Mouse (Mus musculus): ENCODE results near the gene Gm49325. TPM values are rescaled to one million over a fixed set of nuclear protein-coding genes. Genes with fewer than 3 reads are reported as not detected.

The Gm49325 gene
- total and polyA plus RNA-seq, 3 experiments, result not detected

DNA sequence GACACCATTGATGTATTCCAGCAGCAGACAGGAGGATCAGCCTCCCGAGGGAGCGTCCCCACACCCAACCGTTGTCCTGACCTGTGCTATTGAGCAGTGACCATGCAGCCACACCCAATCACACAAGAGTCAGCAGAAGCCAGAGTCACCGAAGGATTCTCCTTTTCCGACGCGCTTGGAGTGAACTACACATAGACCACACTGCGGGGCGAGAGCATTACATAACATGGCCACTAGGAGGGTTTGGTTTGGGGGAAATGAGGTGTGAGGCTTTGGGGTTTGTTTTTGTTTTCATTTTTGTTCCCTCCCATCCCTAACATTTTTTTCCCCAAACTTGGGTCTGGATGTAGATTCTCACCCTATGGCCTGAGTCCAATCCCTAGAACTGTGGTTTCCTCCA is 10.2 kb downstream of the Gm49325 start:
- no peak overlapping the region for H3K4me3 ChIP-seq (ENCODE audit: low read depth, low read length)
- DNase-seq (ENCODE audit: low spot score) (no peak), ATAC-seq (ENCODE audit: extremely low read depth, insufficient number of reproducible peaks, low FRiP score, poor library complexity, severe bottlenecking) (no peak)
- H3K36me3 ChIP-seq (replicated peaks), result peaks cover 91% of the 10 kb centered on the region
- no peaks in the 10 kb centered on the region for H3K27me3 ChIP-seq (ENCODE audit: insufficient read depth, low read length)
- H3K4me1 ChIP-seq (ENCODE audit: insufficient read depth, low read depth, low read length), result peaks cover 8% of the 10 kb centered on the region
- TF ChIP-seq GATA2 (IDR thresholded peaks at IDR 0.05; ENCODE audit: borderline replicate concordance, low read depth, low read length) (no peak), CTCF (IDR thresholded peaks at IDR 0.05; ENCODE audit: low read depth, low read length) (no peak), GATA1 (IDR thresholded peaks at IDR 0.05; ENCODE audit: borderline replicate concordance, low read length) (no peak), POLR2AphosphoS5 (IDR thresholded peaks at IDR 0.05; ENCODE audit: insufficient replicate concordance, low read depth, low read length) (no peak), TAL1 (conservative IDR thresholded peaks at IDR 0.05; ENCODE audit: low read depth, low read length) (no peak)
- H3K9me3 ChIP-seq (replicated peaks), result no peaks in the 10 kb centered on the region

DNA sequence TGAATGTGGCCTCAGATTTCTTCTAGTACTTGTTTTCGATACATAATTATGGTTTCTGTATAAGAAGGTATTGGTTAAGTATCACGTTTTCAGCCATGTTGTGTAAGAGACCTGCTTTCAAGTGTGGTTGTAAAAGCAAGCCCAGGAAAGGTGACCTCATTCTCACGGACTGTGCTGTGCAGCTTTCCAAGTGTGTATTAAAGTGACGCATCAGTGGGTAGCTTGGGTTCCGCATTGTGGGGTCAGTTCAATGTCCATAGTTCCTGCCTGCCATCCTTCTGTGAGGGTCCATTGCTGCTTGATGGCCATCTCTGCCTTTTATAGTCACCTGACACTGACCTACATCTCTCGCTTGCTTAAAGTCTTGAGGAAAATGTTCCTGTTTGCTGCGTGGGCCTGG is 10.9 kb downstream of the Gm49325 start:
- no peak for ATAC-seq (ENCODE audit: extremely low read depth, insufficient number of reproducible peaks, low FRiP score, poor library complexity, severe bottlenecking)
- H3K9me3 ChIP-seq (replicated peaks), result no peaks in the 10 kb centered on the region
- H3K27me3 ChIP-seq (ENCODE audit: insufficient read depth, low read length), result no peaks in the 10 kb centered on the region
- peaks cover 86% of the 10 kb centered on the region for H3K36me3 ChIP-seq (replicated peaks)
- TF ChIP-seq GATA1 (IDR thresholded peaks at IDR 0.05; ENCODE audit: borderline replicate concordance, low read length) (no peak), CTCF (IDR thresholded peaks at IDR 0.05; ENCODE audit: low read depth, low read length) (no peak), GATA2 (IDR thresholded peaks at IDR 0.05; ENCODE audit: borderline replicate concordance, low read depth, low read length) (no peak), TAL1 (conservative IDR thresholded peaks at IDR 0.05; ENCODE audit: low read depth, low read length) (no peak), POLR2AphosphoS5 (IDR thresholded peaks at IDR 0.05; ENCODE audit: insufficient replicate concordance, low read depth, low read length) (no peak)
- H3K4me1 ChIP-seq (ENCODE audit: insufficient read depth, low read depth, low read length), result peaks cover 15% of the 10 kb centered on the region
- no peak for DNase-seq (ENCODE audit: low spot score)
- H3K4me3 ChIP-seq (ENCODE audit: low read depth, low read length), result no peak overlapping the region

DNA sequence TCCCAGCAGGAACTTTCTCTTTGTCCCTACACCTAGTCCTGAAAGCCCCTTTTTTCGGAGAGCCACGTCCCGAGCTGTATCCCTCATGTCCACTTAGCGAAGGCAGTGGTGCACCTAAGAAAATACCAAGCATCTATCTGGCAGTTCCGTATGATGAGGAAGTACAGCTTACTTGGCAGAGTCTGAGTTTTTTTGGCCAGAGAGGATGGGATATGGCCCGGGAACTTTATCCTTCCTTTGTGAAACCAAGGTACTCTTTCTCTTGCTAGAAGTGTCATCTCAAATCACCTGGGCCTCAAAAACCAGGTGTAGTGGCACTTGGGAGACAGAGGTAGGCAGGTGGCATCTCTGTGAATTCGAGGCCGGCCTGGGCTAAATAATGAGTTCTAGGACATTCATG is 15.5 kb downstream of the Gm49325 start:
- peaks cover 72% of the 10 kb centered on the region for H3K36me3 ChIP-seq (replicated peaks)
- peaks cover 44% of the 10 kb centered on the region for H3K4me1 ChIP-seq (ENCODE audit: insufficient read depth, low read depth, low read length)
- DNase-seq (ENCODE audit: low spot score) (no peak), ATAC-seq (ENCODE audit: extremely low read depth, insufficient number of reproducible peaks, low FRiP score, poor library complexity, severe bottlenecking) (no peak)
- H3K4me3 ChIP-seq (ENCODE audit: low read depth, low read length), result peak overlapping the region; percentile 97
- TF ChIP-seq POLR2AphosphoS5 (IDR thresholded peaks at IDR 0.05; ENCODE audit: insufficient replicate concordance, low read depth, low read length) (no peak), CTCF (IDR thresholded peaks at IDR 0.05; ENCODE audit: low read depth, low read length) (no peak), GATA2 (IDR thresholded peaks at IDR 0.05; ENCODE audit: borderline replicate concordance, low read depth, low read length) (no peak), GATA1 (IDR thresholded peaks at IDR 0.05; ENCODE audit: borderline replicate concordance, low read length) (no peak), TAL1 (conservative IDR thresholded peaks at IDR 0.05; ENCODE audit: low read depth, low read length) (no peak)
- no peaks in the 10 kb centered on the region for H3K9me3 ChIP-seq (replicated peaks)
- H3K27me3 ChIP-seq (ENCODE audit: insufficient read depth, low read length), result no peaks in the 10 kb centered on the region

DNA sequence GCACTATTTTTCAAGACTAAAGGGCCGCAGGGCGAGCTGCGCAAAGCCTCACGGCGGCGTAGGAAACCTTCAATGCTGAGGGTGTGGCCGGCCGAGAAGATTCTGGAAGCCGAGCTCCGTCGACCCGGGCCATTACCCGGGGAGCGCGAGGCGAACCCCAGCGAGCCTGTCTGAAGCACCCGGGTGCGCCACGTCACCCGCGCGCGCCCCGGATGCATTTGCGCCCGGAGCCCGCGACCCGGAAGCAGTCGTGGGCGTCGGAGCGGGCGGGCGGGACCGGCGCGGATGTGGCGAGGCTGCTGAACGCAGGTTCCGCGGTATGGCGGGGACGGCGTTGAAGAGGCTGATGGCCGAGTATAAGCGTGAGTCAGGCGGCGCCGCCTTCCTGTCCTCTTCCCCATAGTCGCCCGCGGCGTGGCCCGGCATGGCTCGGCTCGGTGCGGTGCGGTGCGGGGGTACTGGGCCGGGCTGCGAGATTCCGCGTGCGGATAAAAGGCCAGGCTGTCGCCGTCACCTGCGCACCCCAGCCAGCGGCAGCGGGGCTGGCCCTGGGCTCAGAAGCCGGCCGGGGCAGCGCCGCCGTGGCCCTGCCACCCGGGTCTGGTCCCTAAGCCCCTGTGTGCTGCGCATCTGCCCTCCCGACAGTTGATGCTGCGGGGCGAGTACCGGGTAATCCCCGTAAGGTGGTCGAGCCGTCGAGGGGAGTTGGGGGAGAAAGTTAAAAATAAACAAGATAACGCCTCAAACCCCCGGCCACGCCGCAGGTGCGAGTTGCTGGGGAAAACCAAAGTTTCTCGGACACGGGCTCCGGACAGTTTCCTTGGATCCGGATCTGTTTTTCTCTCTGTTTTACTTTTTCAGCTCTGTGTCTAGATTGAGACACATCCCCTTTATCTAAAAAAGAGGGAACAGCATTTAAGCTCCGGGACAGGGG is 16.3 kb downstream of the Gm49325 start, which contains the start of gene Ube2g2:
Gene Ube2g2 (plus strand): TSS at position 221 of the 934 bp plus-strand sequence.
- peak; percentile 63 for ATAC-seq (ENCODE audit: extremely low read depth, insufficient number of reproducible peaks, low FRiP score, poor library complexity, severe bottlenecking)
- H3K4me1 ChIP-seq (ENCODE audit: insufficient read depth, low read depth, low read length), result peaks cover 48% of the 10 kb centered on the region

DNA sequence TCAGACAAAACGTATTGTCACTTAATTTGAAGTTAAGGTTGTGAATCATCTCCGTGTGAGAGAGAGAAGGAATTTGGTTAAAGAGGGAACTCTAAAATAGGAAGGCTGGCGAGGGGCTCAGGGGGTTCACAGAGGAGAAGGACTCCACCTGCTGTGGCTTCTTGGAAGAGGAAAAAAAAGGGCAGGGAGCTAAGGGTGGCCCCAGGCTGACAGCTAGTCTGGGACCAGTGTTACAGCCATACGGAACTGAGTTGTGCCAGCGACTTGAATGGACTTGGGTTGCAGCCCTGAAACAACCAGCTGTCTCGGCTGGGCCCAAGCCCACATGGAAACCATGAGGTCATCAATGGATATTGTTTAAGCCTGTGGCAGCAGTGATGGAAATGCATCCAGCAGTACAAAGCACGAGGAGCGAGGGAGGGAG is 17.1 kb downstream of the Gm49325 start:
- H3K9me3 ChIP-seq (replicated peaks), result no peaks in the 10 kb centered on the region
- TF ChIP-seq GATA2 (IDR thresholded peaks at IDR 0.05; ENCODE audit: borderline replicate concordance, low read depth, low read length) (no peak), GATA1 (IDR thresholded peaks at IDR 0.05; ENCODE audit: borderline replicate concordance, low read length) (no peak), TAL1 (conservative IDR thresholded peaks at IDR 0.05; ENCODE audit: low read depth, low read length) (no peak), CTCF (IDR thresholded peaks at IDR 0.05; ENCODE audit: low read depth, low read length) (no peak), POLR2AphosphoS5 (IDR thresholded peaks at IDR 0.05; ENCODE audit: insufficient replicate concordance, low read depth, low read length) (no peak)
- peaks cover 68% of the 10 kb centered on the region for H3K36me3 ChIP-seq (replicated peaks)
- peaks cover 55% of the 10 kb centered on the region for H3K4me1 ChIP-seq (ENCODE audit: insufficient read depth, low read depth, low read length)
- ATAC-seq (ENCODE audit: extremely low read depth, insufficient number of reproducible peaks, low FRiP score, poor library complexity, severe bottlenecking), result peak; percentile 19; the same call in 1 of the 2 replicates
- H3K4me3 ChIP-seq (ENCODE audit: low read depth, low read length), result peak overlapping the region; percentile 97
- no peaks in the 10 kb centered on the region for H3K27me3 ChIP-seq (ENCODE audit: insufficient read depth, low read length)
- peak; percentile 57 for DNase-seq (ENCODE audit: low spot score)

More for the DNA sequence above, 16.3 kb downstream of the Gm49325 start, which contains the start of gene Ube2g2:
- Histone ChIP-seq H3K27me3 (ENCODE audit: insufficient read depth, low read length) (no peaks in the 10 kb centered on the region), H3K4me3 (ENCODE audit: low read depth, low read length) (peak within 1 kb of the TSS; percentile 97), H3K36me3 (replicated peaks) (peaks cover 70% of the 10 kb centered on the region), H3K9me3 (replicated peaks) (no peaks in the 10 kb centered on the region)
- TF ChIP-seq CTCF (IDR thresholded peaks at IDR 0.05; ENCODE audit: low read depth, low read length), result no peak
- TF ChIP-seq GATA1 (IDR thresholded peaks at IDR 0.05; ENCODE audit: borderline replicate concordance, low read length), result no peak
- TF ChIP-seq POLR2AphosphoS5 (IDR thresholded peaks at IDR 0.05; ENCODE audit: insufficient replicate concordance, low read depth, low read length), result no peak
- no peak for TF ChIP-seq GATA2 (IDR thresholded peaks at IDR 0.05; ENCODE audit: borderline replicate concordance, low read depth, low read length)
- no peak for TF ChIP-seq TAL1 (conservative IDR thresholded peaks at IDR 0.05; ENCODE audit: low read depth, low read length)
- DNase-seq (ENCODE audit: low spot score), result peak; percentile 94

Measured in G1E (cell line).